Mouse (Mus musculus): ENCODE measurements around the gene Baiap2l1. TPM values are rescaled to one million over a fixed set of nuclear protein-coding genes. Genes with fewer than 3 reads are reported as not detected.

The Baiap2l1 gene
- polyA plus RNA-seq, 1 experiment from 2014 or later, result 1.7 TPM

Other genes with a start within 250 kb of the Baiap2l1 start
- gene Bhlha15, start 167.8 kb downstream of the Baiap2l1 start, polyA plus RNA-seq (2015; fragmentation: Nextera tagmentation; extraction: Ambion mirVana), result 0.05 and 0.14 TPM in 2 replicates
- 46.3 and 50.8 TPM in 2 replicates for gene Tecpr1, start 134.5 kb downstream of the Baiap2l1 start, polyA plus RNA-seq (2015; fragmentation: Nextera tagmentation; extraction: Ambion mirVana)
- 111 and 115 TPM in 2 replicates for gene Bri3, start 113.7 kb downstream of the Baiap2l1 start, polyA plus RNA-seq (2015; fragmentation: Nextera tagmentation; extraction: Ambion mirVana)
- 1.7 and 3.4 TPM in 2 replicates for gene Nptx2, start 187.8 kb upstream of the Baiap2l1 start, polyA plus RNA-seq (2015; fragmentation: Nextera tagmentation; extraction: Ambion mirVana)